Mouse (Mus musculus) heart, embryonic 12.5 days (tissue): Measurements from ENCODE around the gene Prr5l. TPM values are rescaled to one million over a fixed set of nuclear protein-coding genes. Genes with fewer than 3 reads are reported as not detected.

Experiments
- ATAC-seq: fragments of 200-750 bp; cut with Nextera tagmentation; 2 replicates; pipeline ENCODE4 v1.8.0; 2017; ENCODE audit warnings: moderate TSS enrichment, moderate library complexity; ENCODE audit not compliant: insufficient number of reproducible peaks, low FRiP score
- H3K27ac ChIP-seq: fragments of 300-500 bp; sonication (generic); 2 replicates; pipeline ENCODE4 v1.5.1; 2016; ENCODE audit warnings: mild to moderate bottlenecking, moderate library complexity; ENCODE audit not compliant: poor library complexity, severe bottlenecking
- H3K27me3 ChIP-seq: fragments of 300-500 bp; sonication (generic); replicated peaks from 2 replicates; pipeline ENCODE4 v1.6.1; 2016; ENCODE audit warnings: mild to moderate bottlenecking, moderate library complexity
- H3K36me3 ChIP-seq: fragments of 300-500 bp; sonication (generic); 2 replicates; pipeline ENCODE4 v1.6.1; 2016; ENCODE audit warnings: mild to moderate bottlenecking, moderate library complexity
- H3K4me1 ChIP-seq: fragments of 300-500 bp; sonication (generic); replicated peaks from 2 replicates; pipeline ENCODE4 v1.6.1; 2016; ENCODE audit warnings: mild to moderate bottlenecking
- H3K4me2 ChIP-seq: fragments of 300-500 bp; sonication (generic); 2 replicates; pipeline ENCODE4 v1.6.1; 2016; ENCODE audit warnings: mild to moderate bottlenecking, moderate library complexity
- H3K4me3 ChIP-seq: fragments of 300-500 bp; sonication (generic); 2 replicates; pipeline ENCODE4 v1.5.1; 2016; ENCODE audit warnings: mild to moderate bottlenecking
- H3K9ac ChIP-seq: fragments of 300-500 bp; sonication (generic); 2 replicates; pipeline ENCODE4 v1.6.1; 2016; ENCODE audit warnings: mild to moderate bottlenecking, moderate library complexity
- H3K9me3 ChIP-seq: fragments of 300-500 bp; sonication (generic); replicated peaks from 2 replicates; pipeline ENCODE4 v1.6.1; 2016; ENCODE audit warnings: mild to moderate bottlenecking, moderate library complexity
- WGBS: fragments of 180-500 bp; shearing (Covaris S2); methylation state at CpG from one replicate; pipeline ENCODE4 v1.1.7; 2016; 5-methylcytosine and 5-hydroxymethylcytosine counted together
- polyA plus RNA-seq: library from polyadenylated mRNA; unstranded; fragments of >200 nt; fragmentation: Nextera tagmentation; extraction: Ambion mirVana; gene quantifications from 2 replicates; pipeline ENCODE4 v1.2.1, GENCODE M21; 2016

The Prr5l gene
- polyA plus RNA-seq, 1 experiment from 2014 or later: 10.3 TPM

- ATAC-seq: no peak
- no peaks in the 10 kb centered on the region for H3K27me3 ChIP-seq
- no peak overlapping the region for H3K4me2 ChIP-seq
- H3K36me3 ChIP-seq: no peaks in the 10 kb centered on the region
- H3K4me3 ChIP-seq: no peak overlapping the region
- no peak overlapping the region for H3K27ac ChIP-seq
- peaks cover 7% of the 10 kb centered on the region; the same call in 1 of the 2 replicates for H3K4me1 ChIP-seq
- H3K9me3 ChIP-seq: no peaks in the 10 kb centered on the region
- WGBS: 59% methylated on average over 1 of the region's 1 CpGs
- no peak overlapping the region for H3K9ac ChIP-seq
Measured at GRCm38 (mm10) chr2:101820816-101821215, 62.0 kb downstream of the Prr5l start.

- H3K36me3 ChIP-seq: no peaks in the 10 kb centered on the region
- 64% methylated on average over 7 of the region's 7 CpGs for WGBS
- no peak overlapping the region for H3K4me2 ChIP-seq
- no peaks in the 10 kb centered on the region for H3K27me3 ChIP-seq
- H3K4me3 ChIP-seq: no peak overlapping the region
- peaks cover 16% of the 10 kb centered on the region for H3K4me1 ChIP-seq
- H3K27ac ChIP-seq: no peak overlapping the region
- ATAC-seq: no peak
- H3K9ac ChIP-seq: no peak overlapping the region
- no peaks in the 10 kb centered on the region for H3K9me3 ChIP-seq
Measured at GRCm38 (mm10) chr2:101818986-101819764, 63.7 kb downstream of the Prr5l start.

- Histone ChIP-seq H3K27me3 (no peaks in the 10 kb centered on the region), H3K4me1 (peaks cover 14% of the 10 kb centered on the region), H3K4me2 (no peak overlapping the region), H3K9ac (no peak overlapping the region), H3K27ac (no peak overlapping the region), H3K36me3 (no peaks in the 10 kb centered on the region), H3K4me3 (no peak overlapping the region), H3K9me3 (no peaks in the 10 kb centered on the region)
- no peak for ATAC-seq
- WGBS: 64% methylated on average over 3 of the region's 3 CpGs
Measured at GRCm38 (mm10) chr2:101816646-101817308, 66.0 kb downstream of the Prr5l start.

GRCm38 (mm10) chr2:101815250-101815934 is 67.4 kb downstream of the Prr5l start:
- Histone ChIP-seq H3K36me3 (no peaks in the 10 kb centered on the region), H3K4me2 (no peak overlapping the region), H3K9ac (no peak overlapping the region), H3K4me3 (no peak overlapping the region), H3K27me3 (no peaks in the 10 kb centered on the region), H3K4me1 (peaks cover 14% of the 10 kb centered on the region), H3K27ac (no peak overlapping the region), H3K9me3 (no peaks in the 10 kb centered on the region)
- WGBS: 32% methylated on average over 5 of the region's 5 CpGs
- peak; percentile 33; the same call in 1 of the 2 replicates for ATAC-seq

GRCm38 (mm10) chr2:101814272-101814625 is 68.6 kb downstream of the Prr5l start:
- Histone ChIP-seq H3K9me3 (no peaks in the 10 kb centered on the region), H3K4me3 (no peak overlapping the region), H3K27me3 (no peaks in the 10 kb centered on the region), H3K4me1 (peaks cover 14% of the 10 kb centered on the region), H3K4me2 (no peak overlapping the region), H3K9ac (no peak overlapping the region), H3K36me3 (no peaks in the 10 kb centered on the region), H3K27ac (no peak overlapping the region)
- 43% methylated on average over 5 of the region's 5 CpGs for WGBS
- ATAC-seq: no peak

GRCm38 (mm10) chr2:101813581-101814271 is 69.1 kb downstream of the Prr5l start:
- H3K4me2 ChIP-seq: no peak overlapping the region
- 58% methylated on average over 6 of the region's 6 CpGs for WGBS
- H3K9me3 ChIP-seq: no peaks in the 10 kb centered on the region
- no peak overlapping the region for H3K27ac ChIP-seq
- H3K4me3 ChIP-seq: no peak overlapping the region
- no peaks in the 10 kb centered on the region for H3K36me3 ChIP-seq
- no peak overlapping the region for H3K9ac ChIP-seq
- no peak for ATAC-seq
- H3K4me1 ChIP-seq: peaks cover 14% of the 10 kb centered on the region
- H3K27me3 ChIP-seq: no peaks in the 10 kb centered on the region

- Histone ChIP-seq H3K4me3 (no peak overlapping the region), H3K9ac (no peak overlapping the region), H3K27ac (no peak overlapping the region), H3K36me3 (no peaks in the 10 kb centered on the region), H3K4me1 (peaks cover 14% of the 10 kb centered on the region), H3K4me2 (no peak overlapping the region), H3K9me3 (no peaks in the 10 kb centered on the region), H3K27me3 (no peaks in the 10 kb centered on the region)
- ATAC-seq: no peak
- WGBS: 75% methylated on average over 3 of the region's 3 CpGs
Measured at GRCm38 (mm10) chr2:101811925-101812324, 70.9 kb downstream of the Prr5l start.

- Histone ChIP-seq H3K4me1 (peaks cover 14% of the 10 kb centered on the region), H3K4me2 (no peak overlapping the region), H3K27me3 (no peaks in the 10 kb centered on the region), H3K9me3 (no peaks in the 10 kb centered on the region), H3K36me3 (no peaks in the 10 kb centered on the region), H3K4me3 (no peak overlapping the region), H3K27ac (no peak overlapping the region), H3K9ac (no peak overlapping the region)
- 49% methylated on average over 8 of the region's 8 CpGs for WGBS
- ATAC-seq: no peak
Measured at GRCm38 (mm10) chr2:101810774-101811173, 72.1 kb downstream of the Prr5l start.

- H3K27me3 ChIP-seq: no peaks in the 10 kb centered on the region
- no peaks in the 10 kb centered on the region for H3K36me3 ChIP-seq
- H3K9ac ChIP-seq: no peak overlapping the region
- H3K4me2 ChIP-seq: no peak overlapping the region
- H3K27ac ChIP-seq: no peak overlapping the region
- H3K4me1 ChIP-seq: peaks cover 11% of the 10 kb centered on the region
- no peak for ATAC-seq
- WGBS: 49% methylated on average over 6 of the region's 6 CpGs
- H3K9me3 ChIP-seq: no peaks in the 10 kb centered on the region
- H3K4me3 ChIP-seq: no peak overlapping the region
Measured at GRCm38 (mm10) chr2:101809640-101810305, 73.1 kb downstream of the Prr5l start.

- Histone ChIP-seq H3K27me3 (no peaks in the 10 kb centered on the region), H3K9ac (no peak overlapping the region), H3K4me3 (no peak overlapping the region), H3K4me2 (no peak overlapping the region), H3K9me3 (no peaks in the 10 kb centered on the region; the same call in 1 of the 2 replicates), H3K4me1 (no peaks in the 10 kb centered on the region), H3K36me3 (no peaks in the 10 kb centered on the region), H3K27ac (no peak overlapping the region)
- WGBS: 63% methylated on average over 5 of the region's 5 CpGs
- no peak for ATAC-seq
Measured at GRCm38 (mm10) chr2:101807756-101808155, 75.1 kb downstream of the Prr5l start.
